Mouse (Mus musculus) kidney, embryonic 16.5 days (tissue): ENCODE measurements around the gene Ints3. TPM values are rescaled to one million over a fixed set of nuclear protein-coding genes. Genes with fewer than 3 reads are reported as not detected.

ENCODE experiments used
- ATAC-seq: fragments of 200-750 bp; cut with Nextera tagmentation; 2 replicates; pipeline ENCODE4 v1.8.0; 2017; ENCODE audit warnings: moderate TSS enrichment; ENCODE audit not compliant: low FRiP score, low TSS enrichment
- H3K27ac ChIP-seq: fragments of 300-500 bp; sonication (generic); 2 replicates; pipeline ENCODE4 v1.5.1; 2014; ENCODE audit warnings: low read length
- H3K27me3 ChIP-seq: fragments of 300-500 bp; sonication (generic); 2 replicates; pipeline ENCODE4 v1.6.1; 2014; ENCODE audit warnings: low read length, control low read depth, mixed read lengths; ENCODE audit not compliant: insufficient read depth
- H3K36me3 ChIP-seq: fragments of 300-500 bp; sonication (generic); 2 replicates; pipeline ENCODE4 v1.6.1; 2014; ENCODE audit warnings: low read length, control low read depth, mixed read lengths; ENCODE audit not compliant: insufficient read depth
- H3K4me1 ChIP-seq: fragments of 300-500 bp; sonication (generic); 2 replicates; pipeline ENCODE4 v1.6.1; 2014; ENCODE audit warnings: low read length, control low read depth, mixed read lengths; ENCODE audit not compliant: insufficient read depth
- H3K4me2 ChIP-seq: fragments of 300-500 bp; sonication (generic); replicated peaks from 2 replicates; pipeline ENCODE4 v1.6.1; 2014; ENCODE audit warnings: low read depth, low read length
- H3K4me3 ChIP-seq: fragments of 300-500 bp; sonication (generic); 2 replicates; pipeline ENCODE4 v1.5.1; 2014; ENCODE audit warnings: mild to moderate bottlenecking, low read length
- H3K9ac ChIP-seq: fragments of 300-500 bp; sonication (generic); replicated peaks from 2 replicates; pipeline ENCODE4 v1.6.1; 2014; ENCODE audit warnings: low read length
- H3K9me3 ChIP-seq: fragments of 300-500 bp; sonication (generic); 2 replicates; pipeline ENCODE4 v1.6.1; 2016; ENCODE audit warnings: low read length, control low read depth
- WGBS: fragments of 180-500 bp; shearing (Covaris S2); extraction: QIAGEN DNeasy Blood & Tissue Kit; methylation state at CpG from one replicate; pipeline ENCODE4 v1.1.7; 2014; 5-methylcytosine and 5-hydroxymethylcytosine counted together
- polyA plus RNA-seq: library from polyadenylated mRNA; unstranded; fragments of >200 nt; fragmentation: Nextera tagmentation; extraction: Ambion mirVana; gene quantifications from 2 replicates; pipeline ENCODE4 v1.2.1, GENCODE M21; 2015

Ints3 gene
- polyA plus RNA-seq, 1 experiment from 2014 or later, result 32.7 TPM

DNA sequence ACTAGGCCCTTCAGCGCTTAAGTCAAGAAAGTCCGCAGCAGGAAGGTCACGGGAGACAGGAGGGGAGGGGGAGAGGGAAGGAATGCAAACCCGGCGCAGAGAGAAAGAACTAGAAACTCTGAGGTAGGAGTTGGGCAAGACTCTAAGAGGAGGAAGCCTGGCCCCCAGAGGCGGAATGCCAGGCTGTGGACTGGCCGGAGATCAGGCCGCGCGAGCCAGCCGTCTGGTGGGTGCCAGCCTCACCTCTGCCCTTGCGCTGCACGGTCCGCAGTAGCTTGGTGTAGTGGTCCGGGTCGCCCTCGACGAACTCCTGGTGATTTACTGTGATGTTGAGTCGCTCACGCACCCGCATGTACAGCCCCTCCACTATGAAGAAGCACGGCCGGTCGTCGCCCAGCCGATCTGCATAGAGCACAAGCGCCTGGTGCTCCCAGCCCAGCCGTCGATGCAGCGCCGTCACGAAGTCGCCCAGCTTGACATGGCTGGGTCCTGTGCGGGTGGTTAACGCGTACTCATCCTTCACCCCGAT is 31.2 kb upstream of the Ints3 start:
- H3K36me3 ChIP-seq, result no peaks in the 10 kb centered on the region
- peak overlapping the region; percentile 80 for H3K4me2 ChIP-seq
- H3K4me1 ChIP-seq, result peaks cover 5% of the 10 kb centered on the region
- no peaks in the 10 kb centered on the region for H3K9me3 ChIP-seq
- H3K9ac ChIP-seq, result peak overlapping the region; percentile 77
- H3K27ac ChIP-seq, result 0 out of 2 replicates have a peak overlapping the region, but pooled peaks have one; percentile 26
- 7% methylated on average over 37 of the region's 37 CpGs for WGBS
- peak; percentile 35; the same call in 1 of the 2 replicates for ATAC-seq
- H3K27me3 ChIP-seq, result peaks cover 29% of the 10 kb centered on the region
- H3K4me3 ChIP-seq, result peak overlapping the region; percentile 68

DNA sequence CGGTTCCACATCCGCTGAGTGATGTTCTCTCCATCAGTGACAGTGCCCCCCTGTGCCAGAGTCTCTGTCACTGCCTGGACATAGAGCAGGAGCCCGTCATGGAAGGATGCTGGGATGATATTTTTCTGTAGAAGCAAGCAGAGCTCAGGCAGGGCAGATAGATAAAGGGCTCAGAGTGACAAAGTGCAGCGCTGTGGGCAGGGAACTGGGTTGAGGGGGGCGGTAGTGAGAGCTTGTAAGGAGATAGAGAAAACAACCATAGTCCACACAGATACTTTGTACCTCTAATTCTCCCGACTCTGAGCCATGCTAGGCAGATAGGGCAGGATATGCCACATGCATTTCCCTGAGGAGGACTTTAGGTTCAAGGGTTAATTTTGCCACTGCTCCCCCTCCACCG is 29.2 kb upstream of the Ints3 start:
- 37% methylated on average over 7 of the region's 7 CpGs for WGBS
- Histone ChIP-seq H3K9ac (no peak overlapping the region), H3K4me3 (peak overlapping the region; percentile 68)

DNA sequence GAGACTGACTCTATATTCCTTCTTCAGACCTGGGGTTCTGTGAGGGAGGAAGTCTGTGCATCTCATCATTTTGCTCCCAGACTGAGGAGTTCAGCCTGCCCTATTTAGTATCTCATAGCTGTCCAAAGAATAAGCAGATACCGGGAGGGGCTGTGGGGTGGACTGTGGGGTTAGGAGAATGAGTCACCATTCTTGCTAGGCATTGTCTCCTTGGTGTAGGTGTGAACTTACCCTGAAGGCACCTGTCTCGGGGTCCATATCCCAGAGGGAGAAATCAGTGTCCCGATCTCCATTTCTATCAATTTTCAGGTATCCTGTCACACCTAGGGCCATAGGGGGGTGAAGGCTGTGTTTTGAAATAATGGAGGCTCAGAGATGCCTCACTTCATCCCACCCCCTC is 28.5 kb upstream of the Ints3 start:
- WGBS, result 87% methylated on average over 3 of the region's 3 CpGs
- Histone ChIP-seq H3K36me3 (no peaks in the 10 kb centered on the region), H3K4me1 (peaks cover 5% of the 10 kb centered on the region), H3K27ac (no peak overlapping the region), H3K9me3 (no peaks in the 10 kb centered on the region), H3K27me3 (peaks cover 29% of the 10 kb centered on the region), H3K9ac (no peak overlapping the region), H3K4me3 (no peak overlapping the region), H3K4me2 (no peak overlapping the region)
- ATAC-seq, result no peak

More for the DNA sequence above, 29.2 kb upstream of the Ints3 start:
- ATAC-seq, result no peak
- no peaks in the 10 kb centered on the region for H3K36me3 ChIP-seq
- no peaks in the 10 kb centered on the region for H3K9me3 ChIP-seq
- H3K27me3 ChIP-seq, result peaks cover 29% of the 10 kb centered on the region
- H3K4me1 ChIP-seq, result peaks cover 5% of the 10 kb centered on the region
- H3K4me2 ChIP-seq, result peak overlapping the region; percentile 80
- no peak overlapping the region for H3K27ac ChIP-seq

DNA sequence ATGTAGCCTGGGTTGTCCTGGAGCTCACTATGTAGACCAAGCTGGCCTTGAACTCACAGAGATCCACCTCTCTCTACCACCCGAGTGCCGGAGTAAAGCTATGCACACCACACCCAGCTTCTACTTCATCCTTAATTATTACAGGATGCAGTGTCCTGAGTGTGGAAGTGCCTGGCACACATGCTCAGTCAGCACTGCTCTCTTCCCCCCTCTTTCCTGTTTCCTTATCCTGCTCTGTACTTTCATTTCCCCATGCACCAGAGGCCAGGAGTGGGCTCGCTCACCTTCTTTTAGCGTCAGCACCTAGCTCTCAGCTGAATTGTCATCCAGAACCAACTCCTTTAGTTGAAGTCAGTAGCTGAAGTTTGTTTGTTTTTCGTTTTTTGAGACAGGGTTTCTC is 26.9 kb upstream of the Ints3 start:
- Histone ChIP-seq H3K4me1 (no peaks in the 10 kb centered on the region; the same call in 1 of the 2 replicates), H3K27ac (no peak overlapping the region), H3K4me3 (no peak overlapping the region), H3K27me3 (peaks cover 25% of the 10 kb centered on the region), H3K9me3 (no peaks in the 10 kb centered on the region), H3K9ac (no peak overlapping the region), H3K36me3 (0 out of 2 replicates have a peak, but pooled peaks cover 2% of the 10 kb centered on the region), H3K4me2 (no peak overlapping the region)
- 60% methylated on average over 5 of the region's 5 CpGs for WGBS
- no peak for ATAC-seq

DNA sequence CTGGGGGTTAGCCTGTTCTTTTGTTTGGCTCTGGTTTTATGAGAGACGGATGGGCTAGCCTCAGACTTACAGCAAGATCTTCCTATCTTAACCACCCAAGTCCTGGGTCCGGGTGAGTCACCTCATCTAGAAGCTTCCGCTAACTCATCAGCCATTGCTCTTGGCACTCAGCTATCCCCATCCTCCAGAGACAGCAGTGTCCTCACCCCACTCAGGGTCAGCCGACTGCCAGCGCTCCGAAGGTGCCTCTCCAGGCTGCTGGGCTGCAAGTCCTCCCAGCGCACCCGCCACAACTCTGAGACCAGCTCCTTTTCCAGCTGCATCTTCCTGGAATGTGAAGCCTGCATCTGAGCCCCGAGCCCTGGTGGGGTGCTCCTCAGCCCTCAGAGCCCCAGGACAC is 26.3 kb upstream of the Ints3 start:
- H3K9ac ChIP-seq, result no peak overlapping the region
- H3K9me3 ChIP-seq, result no peaks in the 10 kb centered on the region
- H3K4me3 ChIP-seq, result no peak overlapping the region
- 84% methylated on average over 9 of the region's 9 CpGs for WGBS
- no peak overlapping the region for H3K27ac ChIP-seq
- no peaks in the 10 kb centered on the region; the same call in 1 of the 2 replicates for H3K4me1 ChIP-seq
- 0 out of 2 replicates have a peak, but pooled peaks cover 2% of the 10 kb centered on the region for H3K36me3 ChIP-seq
- no peak overlapping the region for H3K4me2 ChIP-seq
- no peak for ATAC-seq
- peaks cover 20% of the 10 kb centered on the region; the same call in 1 of the 2 replicates for H3K27me3 ChIP-seq

DNA sequence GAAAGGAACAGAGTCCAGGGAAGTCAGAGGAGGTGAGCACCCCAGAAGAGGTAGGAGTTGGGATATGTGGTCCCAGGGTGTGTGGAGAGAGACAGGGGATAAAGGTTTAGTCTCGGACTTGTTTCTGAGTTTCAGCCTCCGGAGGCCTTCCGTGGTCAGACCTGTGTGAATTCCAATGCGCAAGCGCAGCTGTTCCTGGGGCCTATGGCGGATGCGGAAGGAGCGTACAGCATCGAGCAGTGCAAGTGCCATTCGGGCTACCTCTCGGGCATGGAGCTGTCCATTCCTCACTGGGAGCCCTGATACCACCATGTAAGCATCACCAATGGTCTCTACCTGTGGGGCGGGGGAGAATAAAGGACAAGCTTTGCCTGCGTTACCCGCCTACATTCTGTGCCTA is 21.5 kb upstream of the Ints3 start:
- no peak overlapping the region for H3K9ac ChIP-seq
- H3K4me1 ChIP-seq, result 0 out of 2 replicates have a peak, but pooled peaks cover 2% of the 10 kb centered on the region
- 0 out of 2 replicates have a peak, but pooled peaks cover 2% of the 10 kb centered on the region for H3K36me3 ChIP-seq
- H3K9me3 ChIP-seq, result no peaks in the 10 kb centered on the region
- ATAC-seq, result no peak
- 91% methylated on average over 14 of the region's 14 CpGs for WGBS
- H3K27ac ChIP-seq, result no peak overlapping the region
- no peak overlapping the region for H3K4me2 ChIP-seq
- H3K4me3 ChIP-seq, result no peak overlapping the region
- no peaks in the 10 kb centered on the region for H3K27me3 ChIP-seq

DNA sequence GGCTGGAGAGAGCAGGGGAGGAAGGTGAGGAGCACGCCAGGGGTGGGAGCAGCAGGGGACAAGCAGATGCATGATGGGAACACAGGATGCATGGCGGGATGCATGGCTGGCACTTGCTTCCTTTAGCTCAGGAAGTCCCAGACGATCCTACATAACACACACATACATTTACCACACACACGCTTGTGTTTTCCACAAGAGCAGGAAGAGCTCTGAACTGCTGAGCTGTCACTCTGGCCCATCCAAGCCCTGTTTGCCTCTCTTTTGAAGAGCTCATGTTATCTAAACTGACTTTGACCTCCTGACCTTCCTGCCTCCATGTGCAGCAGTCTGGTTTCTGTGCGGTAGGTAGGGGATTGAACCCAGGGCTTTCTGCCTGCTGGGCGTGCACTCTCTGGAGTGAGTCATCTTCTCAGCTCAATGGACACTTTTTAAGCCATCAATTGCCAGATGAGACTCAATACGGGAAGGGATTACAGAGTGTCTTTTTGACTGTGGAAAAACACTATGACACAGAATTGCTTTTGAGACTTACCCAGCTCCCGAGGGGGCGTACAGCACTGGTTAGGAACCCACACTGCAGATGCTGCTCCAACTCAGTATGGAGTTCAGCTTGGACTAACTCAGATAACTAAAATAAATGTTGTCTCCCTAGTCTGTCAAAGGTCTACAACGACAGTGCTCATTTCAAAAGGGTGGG is 18.1 kb upstream of the Ints3 start:
- no peak for ATAC-seq
- Histone ChIP-seq H3K9me3 (no peaks in the 10 kb centered on the region), H3K4me1 (peaks cover 14% of the 10 kb centered on the region; the same call in 1 of the 2 replicates), H3K27me3 (no peaks in the 10 kb centered on the region), H3K4me2 (peak overlapping the region; percentile 4; the same call in 1 of the 2 replicates), H3K27ac (peak overlapping the region; percentile 61; the same call in 1 of the 2 replicates), H3K9ac (no peak overlapping the region), H3K36me3 (no peaks in the 10 kb centered on the region), H3K4me3 (no peak overlapping the region)
- 67% methylated on average over 10 of the region's 10 CpGs for WGBS

DNA sequence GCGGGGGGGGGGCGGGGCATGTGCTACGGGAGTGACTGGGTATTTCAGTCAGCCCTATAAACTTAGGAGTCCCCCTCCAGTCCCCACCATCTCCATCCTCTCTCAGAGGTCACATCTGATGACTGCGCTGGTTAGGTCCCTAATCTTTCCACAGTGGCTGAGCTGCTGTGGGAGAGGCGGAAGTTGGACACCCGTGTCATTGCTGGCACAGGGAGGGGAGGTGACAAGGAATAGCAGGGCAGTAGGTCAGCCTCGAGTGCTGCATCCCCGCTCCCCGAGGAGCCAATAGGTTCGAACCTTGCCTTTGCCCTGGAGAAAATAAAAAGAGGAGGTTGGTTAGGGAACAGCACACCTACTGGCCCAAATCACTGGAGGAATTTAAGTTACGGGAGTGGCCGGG is 17.5 kb upstream of the Ints3 start:
- WGBS, result 31% methylated on average over 12 of the region's 12 CpGs
- no peaks in the 10 kb centered on the region for H3K9me3 ChIP-seq
- H3K4me1 ChIP-seq, result peaks cover 15% of the 10 kb centered on the region
- no peak for ATAC-seq
- H3K9ac ChIP-seq, result no peak overlapping the region
- H3K4me2 ChIP-seq, result peak overlapping the region; percentile 4
- H3K27me3 ChIP-seq, result no peaks in the 10 kb centered on the region
- H3K27ac ChIP-seq, result no peak overlapping the region; the same call in 1 of the 2 replicates
- no peak overlapping the region for H3K4me3 ChIP-seq
- H3K36me3 ChIP-seq, result no peaks in the 10 kb centered on the region

DNA sequence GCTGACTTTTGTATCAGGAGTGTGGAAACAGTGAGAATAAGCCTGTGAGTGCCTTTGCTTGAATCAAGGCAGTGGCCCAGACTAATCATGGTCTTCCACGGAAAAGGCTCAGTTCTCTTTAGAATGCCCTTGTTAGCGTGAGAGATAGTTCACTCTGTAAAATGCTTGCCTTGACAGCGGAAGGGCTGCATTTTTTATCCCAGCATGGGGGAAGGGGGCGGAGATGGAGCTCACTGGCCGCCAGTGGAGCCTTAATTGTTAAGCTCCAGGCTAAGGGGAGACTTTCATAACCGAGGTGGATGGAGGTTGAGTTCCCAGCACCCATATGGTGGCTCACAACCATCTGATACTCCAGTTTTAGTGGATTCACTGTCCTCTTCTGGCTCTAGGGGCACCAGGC is 15.2 kb upstream of the Ints3 start:
- Histone ChIP-seq H3K4me2 (no peak overlapping the region), H3K36me3 (no peaks in the 10 kb centered on the region), H3K4me1 (peaks cover 20% of the 10 kb centered on the region), H3K27ac (peak overlapping the region; percentile 54), H3K9ac (no peak overlapping the region), H3K4me3 (no peak overlapping the region), H3K9me3 (no peaks in the 10 kb centered on the region), H3K27me3 (no peaks in the 10 kb centered on the region)
- no peak for ATAC-seq
- 55% methylated on average over 6 of the region's 6 CpGs for WGBS

DNA sequence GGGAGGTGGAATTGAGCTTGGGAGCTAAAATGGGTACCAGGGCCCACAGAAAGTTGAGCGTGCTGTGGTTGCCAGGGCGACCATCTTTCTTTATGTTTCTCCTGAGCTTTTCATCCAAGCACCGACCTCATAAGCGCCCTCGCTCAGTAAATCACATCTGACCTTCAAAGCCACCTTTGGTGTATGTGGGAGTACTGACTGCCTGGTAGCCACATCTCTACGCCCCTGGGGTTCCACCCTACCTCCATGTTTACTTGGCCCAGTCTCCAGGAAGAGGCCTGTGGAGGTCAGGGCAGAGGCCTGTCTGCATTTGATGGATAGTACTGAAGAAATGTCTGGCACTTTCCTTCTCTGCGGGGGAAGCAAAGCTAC is 13.7 kb upstream of the Ints3 start:
- Histone ChIP-seq H3K4me2 (peak overlapping the region; percentile 49), H3K9ac (peak overlapping the region; percentile 58), H3K9me3 (no peaks in the 10 kb centered on the region), H3K27ac (peak overlapping the region; percentile 96), H3K4me3 (peak overlapping the region; percentile 27), H3K27me3 (no peaks in the 10 kb centered on the region), H3K4me1 (peaks cover 20% of the 10 kb centered on the region), H3K36me3 (no peaks in the 10 kb centered on the region)
- peak; percentile 52 for ATAC-seq
- WGBS, result 16% methylated on average over 7 of the region's 7 CpGs
